Mouse (Mus musculus) neural tube, embryonic 12.5 days (tissue): Measurements from ENCODE around the gene Aff3. TPM values are rescaled to one million over a fixed set of nuclear protein-coding genes. Genes with fewer than 3 reads are reported as not detected.

Source experiments
- ATAC-seq: fragments of 200-750 bp; cut with Nextera tagmentation; 2 replicates; pipeline ENCODE4 v1.8.0; 2017; ENCODE audit warnings: low read depth, mild to moderate bottlenecking, moderate TSS enrichment, moderate library complexity; ENCODE audit not compliant: low FRiP score
- H3K27ac ChIP-seq: fragments of 300-500 bp; sonication (generic); 2 replicates; pipeline ENCODE4 v1.5.1; 2016
- H3K27me3 ChIP-seq: fragments of 300-500 bp; sonication (generic); replicated peaks from 2 replicates; pipeline ENCODE4 v1.6.1; 2016; ENCODE audit warnings: mild to moderate bottlenecking
- H3K36me3 ChIP-seq: fragments of 300-500 bp; sonication (generic); 2 replicates; pipeline ENCODE4 v1.6.1; 2016; ENCODE audit warnings: mild to moderate bottlenecking
- H3K4me1 ChIP-seq: fragments of 300-500 bp; sonication (generic); 2 replicates; pipeline ENCODE4 v1.6.1; 2016
- H3K4me2 ChIP-seq: fragments of 300-500 bp; sonication (generic); replicated peaks from 2 replicates; pipeline ENCODE4 v1.6.1; 2016; ENCODE audit warnings: mild to moderate bottlenecking
- H3K4me3 ChIP-seq: fragments of 300-500 bp; sonication (generic); 2 replicates; pipeline ENCODE4 v1.5.1; 2016
- H3K9ac ChIP-seq: fragments of 300-500 bp; sonication (generic); 2 replicates; pipeline ENCODE4 v1.6.1; 2016; ENCODE audit warnings: mild to moderate bottlenecking
- H3K9me3 ChIP-seq: fragments of 300-500 bp; sonication (generic); 2 replicates; pipeline ENCODE4 v1.6.1; 2016; ENCODE audit warnings: mild to moderate bottlenecking
- WGBS: fragments of 180-500 bp; shearing (Covaris S2); methylation state at CpG from one replicate; pipeline ENCODE4 v1.1.7; 2016; 5-methylcytosine and 5-hydroxymethylcytosine counted together
- polyA plus RNA-seq: library from polyadenylated mRNA; unstranded; fragments of >200 nt; fragmentation: Nextera tagmentation; extraction: Ambion mirVana; gene quantifications from 2 replicates; pipeline ENCODE4 v1.2.1, GENCODE M21; 2016

The Aff3 gene
- polyA plus RNA-seq, 1 experiment from 2014 or later: 37.7 TPM

- ATAC-seq: no peak
- no peaks in the 10 kb centered on the region for H3K9me3 ChIP-seq
Observed at GRCm38 (mm10) chr1:38671019-38671418, 6.3 kb upstream of the Aff3 start.

GRCm38 (mm10) chr1:38668327-38668726, 3.6 kb upstream of the Aff3 start:
- Histone ChIP-seq H3K9ac (no peak overlapping the region), H3K4me2 (no peak overlapping the region), H3K4me3 (no peak overlapping the region), H3K27ac (no peak overlapping the region), H3K27me3 (no peaks in the 10 kb centered on the region; the same call in 1 of the 2 replicates), H3K36me3 (no peaks in the 10 kb centered on the region), H3K4me1 (no peaks in the 10 kb centered on the region), H3K9me3 (no peaks in the 10 kb centered on the region)
- ATAC-seq: no peak
- WGBS: 91% methylated on average over 10 of the region's 10 CpGs

More at GRCm38 (mm10) chr1:38671019-38671418, 6.3 kb upstream of the Aff3 start:
- 57% methylated on average over 5 of the region's 5 CpGs for WGBS
- Histone ChIP-seq H3K4me3 (no peak overlapping the region), H3K27me3 (no peaks in the 10 kb centered on the region; the same call in 1 of the 2 replicates), H3K4me2 (no peak overlapping the region), H3K9ac (no peak overlapping the region), H3K36me3 (no peaks in the 10 kb centered on the region), H3K27ac (no peak overlapping the region), H3K4me1 (no peaks in the 10 kb centered on the region)

GRCm38 (mm10) chr1:38667892-38668291, 3.1 kb upstream of the Aff3 start:
- WGBS: 79% methylated on average over 9 of the region's 9 CpGs
- H3K9me3 ChIP-seq: no peaks in the 10 kb centered on the region
- no peak for ATAC-seq

GRCm38 (mm10) chr1:38666766-38667118, 2.0 kb upstream of the Aff3 start:
- Histone ChIP-seq H3K4me1 (no peaks in the 10 kb centered on the region), H3K36me3 (no peaks in the 10 kb centered on the region), H3K4me3 (no peak overlapping the region), H3K27ac (no peak overlapping the region), H3K27me3 (no peaks in the 10 kb centered on the region; the same call in 1 of the 2 replicates), H3K9ac (no peak overlapping the region), H3K9me3 (no peaks in the 10 kb centered on the region), H3K4me2 (no peak overlapping the region)
- WGBS: 78% methylated on average over 10 of the region's 10 CpGs
- ATAC-seq: no peak

More at GRCm38 (mm10) chr1:38667892-38668291, 3.1 kb upstream of the Aff3 start:
- Histone ChIP-seq H3K4me2 (no peak overlapping the region), H3K4me3 (no peak overlapping the region), H3K27ac (no peak overlapping the region), H3K9ac (no peak overlapping the region), H3K36me3 (no peaks in the 10 kb centered on the region), H3K27me3 (no peaks in the 10 kb centered on the region; the same call in 1 of the 2 replicates), H3K4me1 (no peaks in the 10 kb centered on the region)

GRCm38 (mm10) chr1:38666111-38666765, 1.5 kb upstream of the Aff3 start:
- Histone ChIP-seq H3K27me3 (no peaks in the 10 kb centered on the region; the same call in 1 of the 2 replicates), H3K9me3 (no peaks in the 10 kb centered on the region), H3K4me2 (no peak overlapping the region), H3K36me3 (no peaks in the 10 kb centered on the region), H3K9ac (no peak overlapping the region), H3K27ac (no peak overlapping the region), H3K4me3 (no peak overlapping the region), H3K4me1 (no peaks in the 10 kb centered on the region)
- no peak for ATAC-seq
- 72% methylated on average over 5 of the region's 5 CpGs for WGBS

GRCm38 (mm10) chr1:38665611-38666010, 856 bp upstream of the Aff3 start:
- Histone ChIP-seq H3K4me2 (no peak overlapping the region), H3K4me3 (no peak overlapping the region), H3K27ac (no peak overlapping the region), H3K4me1 (no peaks in the 10 kb centered on the region), H3K9ac (no peak overlapping the region), H3K36me3 (no peaks in the 10 kb centered on the region), H3K9me3 (no peaks in the 10 kb centered on the region), H3K27me3 (no peaks in the 10 kb centered on the region; the same call in 1 of the 2 replicates)
- WGBS: 87% methylated on average over 1 of the region's 1 CpGs
- ATAC-seq: no peak

GRCm38 (mm10) chr1:38664261-38664660, 494 bp downstream of the Aff3 start:
- Histone ChIP-seq H3K9ac (no peak overlapping the region), H3K27ac (no peak overlapping the region), H3K27me3 (no peaks in the 10 kb centered on the region), H3K4me2 (no peak overlapping the region), H3K9me3 (no peaks in the 10 kb centered on the region), H3K4me1 (no peaks in the 10 kb centered on the region), H3K36me3 (no peaks in the 10 kb centered on the region), H3K4me3 (no peak overlapping the region)
- 98% methylated on average over 4 of the region's 4 CpGs for WGBS
- no peak for ATAC-seq

GRCm38 (mm10) chr1:38662616-38663193, 2.0 kb downstream of the Aff3 start:
- Histone ChIP-seq H3K36me3 (no peaks in the 10 kb centered on the region), H3K4me2 (no peak overlapping the region), H3K9ac (no peak overlapping the region), H3K4me1 (no peaks in the 10 kb centered on the region), H3K9me3 (no peaks in the 10 kb centered on the region), H3K27me3 (no peaks in the 10 kb centered on the region), H3K27ac (no peak overlapping the region), H3K4me3 (no peak overlapping the region)
- WGBS: 84% methylated on average over 3 of the region's 3 CpGs
- ATAC-seq: no peak

- Histone ChIP-seq H3K36me3 (no peaks in the 10 kb centered on the region), H3K27ac (no peak overlapping the region), H3K27me3 (no peaks in the 10 kb centered on the region), H3K9me3 (no peaks in the 10 kb centered on the region), H3K4me1 (no peaks in the 10 kb centered on the region), H3K4me2 (no peak overlapping the region), H3K9ac (no peak overlapping the region), H3K4me3 (no peak overlapping the region)
- no peak for ATAC-seq
- 72% methylated on average over 4 of the region's 4 CpGs for WGBS
Observed at GRCm38 (mm10) chr1:38658933-38659553, 5.7 kb downstream of the Aff3 start.

- no peak overlapping the region for H3K9ac ChIP-seq
- no peaks in the 10 kb centered on the region for H3K4me1 ChIP-seq
- no peaks in the 10 kb centered on the region for H3K27me3 ChIP-seq
- no peak overlapping the region for H3K27ac ChIP-seq
- no peak overlapping the region for H3K4me3 ChIP-seq
- no peak overlapping the region for H3K4me2 ChIP-seq
- WGBS: 91% methylated on average over 9 of the region's 9 CpGs
- H3K9me3 ChIP-seq: no peaks in the 10 kb centered on the region
- H3K36me3 ChIP-seq: no peaks in the 10 kb centered on the region
- ATAC-seq: no peak
Observed at GRCm38 (mm10) chr1:38658376-38658775, 6.4 kb downstream of the Aff3 start.

- Histone ChIP-seq H3K9me3 (no peaks in the 10 kb centered on the region), H3K4me1 (no peaks in the 10 kb centered on the region), H3K27ac (no peak overlapping the region), H3K4me3 (no peak overlapping the region), H3K9ac (no peak overlapping the region), H3K36me3 (no peaks in the 10 kb centered on the region), H3K4me2 (no peak overlapping the region), H3K27me3 (no peaks in the 10 kb centered on the region)
- WGBS: 75% methylated on average over 7 of the region's 7 CpGs
- no peak for ATAC-seq
Observed at GRCm38 (mm10) chr1:38657606-38658005, 7.1 kb downstream of the Aff3 start.

GRCm38 (mm10) chr1:38654981-38655540, 9.7 kb downstream of the Aff3 start:
- no peak overlapping the region for H3K4me2 ChIP-seq
- 93% methylated on average over 5 of the region's 5 CpGs for WGBS
- H3K36me3 ChIP-seq: no peaks in the 10 kb centered on the region
- H3K9me3 ChIP-seq: no peaks in the 10 kb centered on the region
- H3K27ac ChIP-seq: no peak overlapping the region
- no peak overlapping the region for H3K9ac ChIP-seq
- no peaks in the 10 kb centered on the region for H3K27me3 ChIP-seq
- no peak for ATAC-seq
- H3K4me3 ChIP-seq: no peak overlapping the region
- no peaks in the 10 kb centered on the region for H3K4me1 ChIP-seq
